Mouse (Mus musculus) embryo, embryonic 9.5 days (tissue): Measurements from ENCODE around the gene Astn1.

Experiments used
- DNase-seq: peaks from one replicate; pipeline ENCODE4 v3.0.0-alpha.2; 2017; ENCODE audit errors: extremely low spot score

Astn1 gene

GRCm38 (mm10) chr1:158516558-158516957 is 154.5 kb downstream of the Astn1 start:
- DNase-seq = no peak

GRCm38 (mm10) chr1:158536195-158536594 is 174.1 kb downstream of the Astn1 start:
- no peak for DNase-seq

- peak; percentile 20 for DNase-seq
Observed at GRCm38 (mm10) chr1:158536867-158537266, 174.8 kb downstream of the Astn1 start.

- DNase-seq = no peak
Observed at GRCm38 (mm10) chr1:158545095-158545494, 183.0 kb downstream of the Astn1 start.

- DNase-seq = no peak
Observed at GRCm38 (mm10) chr1:158546513-158546912, 184.4 kb downstream of the Astn1 start.

- DNase-seq = peak; percentile 11
Observed at GRCm38 (mm10) chr1:158547592-158548211, 185.6 kb downstream of the Astn1 start.

GRCm38 (mm10) chr1:158548319-158548718 is 186.2 kb downstream of the Astn1 start:
- no peak for DNase-seq

GRCm38 (mm10) chr1:158549616-158550015 is 187.5 kb downstream of the Astn1 start:
- DNase-seq = no peak

- DNase-seq = peak; percentile 13
Observed at GRCm38 (mm10) chr1:158551951-158552350, 189.9 kb downstream of the Astn1 start.

- no peak for DNase-seq
Observed at GRCm38 (mm10) chr1:158553341-158553740, 191.3 kb downstream of the Astn1 start.

- DNase-seq = peak; percentile 38
Observed at GRCm38 (mm10) chr1:158554020-158554505, 192.0 kb downstream of the Astn1 start.

GRCm38 (mm10) chr1:158573168-158573567 is 211.1 kb downstream of the Astn1 start:
- no peak for DNase-seq

GRCm38 (mm10) chr1:158573597-158573996 is 211.5 kb downstream of the Astn1 start:
- DNase-seq = no peak

GRCm38 (mm10) chr1:158575997-158576396 is 213.9 kb downstream of the Astn1 start:
- no peak for DNase-seq

GRCm38 (mm10) chr1:158581806-158582205 is 219.7 kb downstream of the Astn1 start:
- DNase-seq = no peak

- DNase-seq = no peak
Observed at GRCm38 (mm10) chr1:158588903-158589302, 226.8 kb downstream of the Astn1 start.

GRCm38 (mm10) chr1:158596726-158597448 is 234.8 kb downstream of the Astn1 start:
- peak; percentile 63 for DNase-seq

- DNase-seq = no peak
Observed at GRCm38 (mm10) chr1:158597996-158598395, 235.9 kb downstream of the Astn1 start.

- DNase-seq = no peak
Observed at GRCm38 (mm10) chr1:158599435-158599834, 237.4 kb downstream of the Astn1 start.

- DNase-seq = no peak
Observed at GRCm38 (mm10) chr1:158603056-158603455, 241.0 kb downstream of the Astn1 start.

GRCm38 (mm10) chr1:158604149-158604548 is 242.1 kb downstream of the Astn1 start:
- DNase-seq = no peak

GRCm38 (mm10) chr1:158605597-158605996 is 243.5 kb downstream of the Astn1 start:
- DNase-seq = no peak

GRCm38 (mm10) chr1:158606324-158606723 is 244.3 kb downstream of the Astn1 start:
- no peak for DNase-seq
